Mouse (Mus musculus): ENCODE measurements at regions not wholly inside any gene's neighbourhood (a gene's known extent, or its start where the extent isn't known, plus 50 kb on each side); places are given as distances from the start of the nearest gene placed in this dataset.
"Not testable (repeated sequence)": the region's sequence is repeated elsewhere in the genome, so short reads cannot be mapped to it uniquely, and the experiment has no call there.

DNA sequence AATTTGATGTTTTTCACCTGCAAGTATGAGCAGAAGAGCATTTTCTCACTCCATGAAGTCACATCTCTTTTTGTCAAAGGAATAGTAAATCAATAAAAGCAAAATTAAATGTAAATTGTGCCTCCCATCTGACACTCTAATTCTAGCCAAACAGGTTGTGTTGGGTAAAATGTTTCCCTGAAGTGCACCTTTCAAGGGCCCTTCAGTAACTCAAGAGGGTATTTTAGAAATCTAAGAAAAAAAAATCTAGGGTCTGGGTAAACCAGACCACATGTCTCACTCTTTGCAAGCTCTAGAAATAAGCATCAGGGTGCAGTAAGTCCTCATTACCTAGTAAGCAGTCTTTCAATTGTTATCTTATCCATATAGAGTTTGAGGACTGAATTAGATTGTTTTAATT, 521.2 kb downstream of the Serpinb8 start:
- no peak for DNase-seq (ENCODE audit: low spot score)

DNA sequence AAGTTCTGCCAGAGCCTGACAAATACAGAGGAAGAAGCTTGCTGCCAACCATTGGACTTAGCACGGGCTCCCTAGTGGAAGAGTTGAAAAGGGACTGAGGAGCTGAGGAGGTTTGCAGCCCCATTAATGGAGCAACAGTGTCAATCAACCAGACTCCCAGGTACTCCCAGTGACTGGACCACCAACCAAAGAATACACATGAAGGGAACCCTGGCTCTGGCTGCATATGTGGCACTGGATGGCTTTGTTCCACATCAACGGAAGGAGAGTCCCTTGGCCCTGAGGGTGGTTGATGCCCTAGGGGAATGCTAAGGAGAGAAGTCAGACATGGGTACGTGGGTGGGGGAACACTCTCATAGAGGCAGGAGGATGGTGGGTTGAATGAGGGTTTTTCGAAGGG, 537.6 kb downstream of the Serpinb8 start:
- no peak for DNase-seq (ENCODE audit: low spot score)

DNA sequence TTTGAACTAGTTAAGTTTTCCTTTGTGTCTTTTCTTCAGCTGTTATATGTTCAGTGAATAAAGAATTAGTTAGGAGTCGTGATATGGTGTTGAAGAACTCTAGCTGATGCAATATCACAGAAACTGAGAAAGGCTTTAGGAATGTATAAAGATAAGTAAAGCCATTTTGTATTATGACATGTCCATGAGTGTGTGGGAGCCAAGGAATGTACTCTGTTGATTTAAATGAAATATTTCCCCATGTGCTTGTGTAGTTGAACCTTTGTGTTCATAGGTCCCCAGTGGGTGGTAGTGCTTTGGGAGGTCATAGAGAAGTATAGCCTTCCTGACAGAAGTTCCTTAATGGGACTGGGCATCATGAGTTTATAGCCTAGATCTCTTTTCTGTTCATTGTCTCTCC, 542.2 kb downstream of the Serpinb8 start:
- DNase-seq (ENCODE audit: low spot score), result no peak

DNA sequence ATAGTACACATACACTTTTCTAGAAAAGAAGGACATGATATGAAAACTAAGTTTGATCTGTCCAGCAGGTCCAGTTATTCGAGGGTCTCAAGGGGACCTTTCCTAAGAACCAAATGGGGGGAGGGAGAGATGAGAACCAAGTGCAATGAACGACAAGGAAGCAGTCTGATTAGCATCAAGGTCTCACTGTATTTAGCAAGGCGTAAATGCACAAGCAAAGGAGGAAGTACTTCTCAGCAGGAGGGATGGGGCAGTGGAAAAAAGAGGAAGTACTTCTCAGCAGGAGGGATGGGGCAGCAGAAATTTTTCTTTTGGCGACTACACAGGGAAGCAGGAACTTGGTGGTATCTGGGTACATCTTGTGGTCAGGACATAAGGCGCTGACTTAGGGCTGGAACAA, 545.5 kb downstream of the Serpinb8 start:
- not testable (repeated sequence) for DNase-seq (ENCODE audit: low spot score)

DNA sequence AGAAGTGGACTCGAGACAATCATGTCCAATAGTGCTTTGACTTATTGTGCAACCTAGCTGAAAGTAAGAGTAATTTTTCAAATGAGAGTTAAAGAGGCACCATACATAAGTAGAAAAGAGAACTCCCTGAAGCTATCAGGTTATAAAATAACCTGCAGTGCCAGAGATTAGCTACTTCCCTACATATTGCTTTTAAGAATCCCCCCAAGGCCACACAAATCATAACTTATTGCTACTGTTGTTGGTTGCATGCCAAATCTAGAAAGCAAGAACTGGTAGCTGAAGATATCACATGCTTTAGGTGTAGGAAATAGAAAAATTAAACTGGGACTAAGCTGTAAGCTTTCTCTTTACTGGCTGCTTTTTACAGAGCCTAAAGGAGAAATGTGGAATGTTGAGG, 554.3 kb downstream of the Serpinb8 start:
- DNase-seq (ENCODE audit: low spot score), result no peak

DNA sequence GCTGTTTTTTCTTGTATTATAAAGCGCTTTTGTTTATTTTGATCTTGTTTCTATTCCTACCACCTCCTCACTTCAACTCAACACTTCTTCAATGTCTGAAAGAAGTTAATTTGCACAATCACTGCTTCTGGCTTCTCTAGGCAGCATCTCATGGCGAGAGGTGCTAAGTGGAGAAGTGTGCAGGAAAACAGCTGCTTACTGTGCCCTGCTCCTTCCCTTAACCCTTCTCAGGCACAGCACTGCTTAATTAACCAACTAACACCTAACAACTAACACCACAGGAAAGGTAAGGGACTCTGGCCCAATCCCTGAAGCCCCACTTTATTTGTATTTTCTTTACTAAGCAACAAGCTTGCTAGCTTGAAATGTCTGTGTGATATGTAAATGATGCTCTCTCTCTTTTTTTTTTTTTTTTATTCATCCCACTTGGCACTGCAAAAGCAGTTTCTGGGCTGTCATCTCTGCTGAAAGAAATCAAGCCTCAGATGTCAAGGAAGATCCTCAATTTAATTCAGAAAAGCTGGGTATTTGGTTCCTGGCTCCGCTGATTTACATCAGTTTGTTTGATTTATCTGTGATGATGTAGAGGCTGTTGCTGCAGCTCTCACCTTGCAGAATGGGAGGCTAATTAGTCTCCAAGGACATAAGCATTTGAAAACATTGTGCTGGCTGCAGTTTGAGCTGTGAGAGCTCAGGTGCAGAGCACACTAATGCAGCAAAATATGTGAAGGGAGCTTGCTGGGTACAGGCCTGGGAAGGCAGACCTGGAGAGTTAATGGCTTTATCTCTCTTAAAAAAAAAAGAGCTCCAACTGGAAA, 591.8 kb downstream of the Serpinb8 start:
- DNase-seq (ENCODE audit: low spot score), result no peak

DNA sequence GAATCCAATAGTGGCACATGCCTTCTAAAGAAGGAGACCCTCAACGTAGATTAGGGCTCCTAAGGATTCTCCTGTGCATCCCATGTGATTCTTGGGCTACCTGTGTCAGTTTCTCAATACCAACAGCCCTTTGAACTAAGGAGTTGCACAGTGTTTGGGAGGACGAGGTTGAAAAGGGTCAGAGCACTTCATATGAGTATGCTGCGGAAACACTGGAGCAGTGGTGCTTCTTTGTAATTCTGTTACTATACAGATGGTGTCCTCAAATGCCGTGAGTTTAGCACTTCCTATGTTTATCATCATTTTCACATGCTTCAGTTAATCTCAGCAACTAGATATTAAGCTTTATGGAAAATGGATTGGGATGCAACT, 592.3 kb downstream of the Serpinb8 start:
- no peak for DNase-seq (ENCODE audit: low spot score)

DNA sequence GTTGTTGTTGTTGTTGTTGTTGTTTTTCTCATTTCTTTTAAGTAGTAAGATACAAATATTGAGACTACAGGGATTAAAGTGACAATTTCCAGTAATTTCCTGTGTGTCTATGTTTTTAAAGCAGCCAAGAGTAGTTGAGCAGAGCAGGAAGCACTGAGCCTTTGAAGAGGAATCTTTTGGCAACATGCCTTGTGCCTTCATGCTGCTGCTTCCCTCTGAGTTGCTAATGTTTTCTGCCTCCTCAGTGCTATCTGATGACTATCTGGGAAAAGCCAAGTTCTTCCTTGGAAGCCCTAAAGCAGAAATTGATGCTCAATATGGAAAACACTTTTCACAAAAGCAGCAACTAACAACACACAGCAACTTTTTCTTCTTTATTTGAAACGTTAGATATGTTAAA, 634.2 kb downstream of the Serpinb8 start:
- DNase-seq (ENCODE audit: low spot score), result no peak

DNA sequence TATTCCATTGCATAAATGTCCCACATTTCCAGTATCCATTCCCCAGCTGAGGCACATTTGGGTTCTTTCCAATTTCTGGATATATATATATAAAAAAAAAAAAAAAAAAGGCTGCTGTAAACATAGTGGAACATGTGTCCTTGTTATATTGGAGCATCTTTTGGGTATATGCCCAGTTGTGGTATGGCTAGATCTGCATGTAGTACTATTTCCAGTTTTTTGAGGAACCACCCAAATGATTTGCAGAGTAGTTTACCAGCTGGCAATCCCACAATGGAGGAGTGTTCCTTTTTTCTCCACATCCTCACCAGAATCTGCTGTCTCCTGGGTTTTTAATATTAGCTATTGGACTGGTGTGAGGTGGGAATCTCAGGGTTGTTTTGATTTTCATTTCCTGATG, 650.3 kb downstream of the Serpinb8 start:
- no peak for DNase-seq (ENCODE audit: low spot score)

DNA sequence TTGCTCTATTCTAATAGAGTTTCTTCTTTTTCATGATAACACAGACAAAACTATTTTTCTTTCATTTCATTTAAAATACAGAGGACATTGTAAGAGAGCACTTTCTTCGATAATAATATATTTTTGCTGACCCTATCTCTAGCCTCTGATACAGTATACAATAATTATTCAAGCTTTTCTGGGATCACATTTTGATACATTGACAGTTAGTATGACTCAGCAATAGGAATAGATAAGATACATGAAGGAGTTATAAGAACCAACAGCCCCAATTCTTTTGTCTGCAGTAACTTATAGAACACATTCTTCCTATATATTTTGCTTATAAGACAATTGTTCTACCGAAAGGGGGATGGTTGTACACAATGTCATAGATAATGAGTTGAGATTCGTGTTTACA, 665.3 kb downstream of the Serpinb8 start:
- DNase-seq (ENCODE audit: low spot score), result no peak

DNA sequence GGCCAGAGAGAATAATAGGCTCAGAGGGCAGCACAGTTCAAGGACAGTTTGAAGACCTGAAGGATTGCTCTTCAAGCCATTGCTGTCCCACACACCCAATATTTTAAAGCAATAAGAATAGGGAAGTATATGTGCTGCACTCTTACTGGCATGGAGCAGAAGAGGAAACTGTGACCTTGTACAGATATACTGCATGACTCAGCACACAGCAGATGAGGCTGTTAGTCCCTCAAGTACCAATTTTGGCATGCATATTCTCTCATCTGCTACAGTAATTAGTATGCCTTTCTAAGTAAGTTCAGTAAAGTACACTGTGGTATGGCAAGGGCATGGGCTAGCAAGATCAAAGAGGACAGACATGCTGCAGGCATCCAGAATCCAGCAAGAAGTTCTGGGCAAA, 669.5 kb downstream of the Serpinb8 start:
- DNase-seq (ENCODE audit: low spot score), result no peak

DNA sequence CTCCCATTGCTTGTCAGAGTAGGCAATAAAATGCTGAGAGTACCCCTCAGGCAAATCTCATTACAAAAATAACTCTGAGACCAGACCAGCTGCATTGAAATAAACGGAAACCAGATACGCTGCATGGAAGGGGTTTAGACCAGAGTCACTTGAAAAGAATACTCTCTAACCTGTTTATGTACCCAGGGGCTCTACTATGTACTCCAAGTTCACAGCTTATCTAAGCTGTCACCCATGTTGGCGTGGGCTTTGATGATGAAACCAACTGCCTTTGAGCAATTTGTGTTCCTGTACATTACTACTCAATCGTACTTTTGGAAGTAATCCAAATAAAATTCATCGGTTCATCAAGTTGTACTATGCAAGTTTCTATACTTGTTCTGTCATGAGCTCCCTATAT, 692.3 kb downstream of the Serpinb8 start:
- DNase-seq (ENCODE audit: low spot score), result no peak

DNA sequence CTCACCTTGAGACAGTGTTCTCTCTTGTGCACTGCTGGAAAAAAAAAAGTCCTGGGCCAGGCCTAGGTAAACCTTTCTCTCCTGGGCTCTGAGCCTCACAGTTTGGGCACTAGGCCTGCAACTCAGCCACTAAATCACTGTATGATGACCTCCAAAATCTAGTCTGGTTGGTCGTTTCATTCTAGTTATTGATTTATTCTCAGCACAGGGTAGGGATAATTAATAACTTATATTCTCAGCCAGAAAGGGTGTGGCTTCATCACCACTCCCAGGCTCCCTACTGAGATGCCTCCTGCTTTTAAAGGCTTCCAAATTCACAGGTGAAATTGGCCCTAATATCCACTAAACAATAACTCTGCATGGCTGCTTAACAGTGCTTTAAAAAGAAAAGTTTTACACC, 696.8 kb downstream of the Serpinb8 start:
- DNase-seq (ENCODE audit: low spot score), result no peak

Data from layer of hippocampus, adult 9-10 months (tissue).